Mouse (Mus musculus) liver, postnatal 0 days (tissue): ENCODE measurements at regions not wholly inside any gene's neighbourhood (a gene's known extent, or its start where the extent isn't known, plus 50 kb on each side); places are given as distances from the start of the nearest gene placed in this dataset.

Experiments
- CTCF ChIP-seq: sonication (generic); IDR thresholded peaks from 2 replicates; pipeline ENCODE4 v1.5.1; 2016; ENCODE audit warnings: antibody characterized with exemption, low read depth
- EP300 ChIP-seq: IDR thresholded peaks from 2 replicates; pipeline ENCODE4 v1.6.1; 2016; ENCODE audit warnings: antibody characterized with exemption, low read depth, mild to moderate bottlenecking

GRCm38 (mm10) chr6:22467334-22467993 lies 111.4 kb upstream of the Fam3c start:
- TF ChIP-seq CTCF: no peak
- TF ChIP-seq EP300: no peak
